Mouse (Mus musculus) spleen, adult 18-20 months (tissue): ENCODE measurements around the gene Ctdnep1.

ENCODE experiments used
- DNase-seq, 2 experiments: peaks; one replicate each; pipeline ENCODE4 v3.0.0; 2022; ENCODE audit warnings: mixed read lengths in 2 of 2

Gene Ctdnep1

DNA sequence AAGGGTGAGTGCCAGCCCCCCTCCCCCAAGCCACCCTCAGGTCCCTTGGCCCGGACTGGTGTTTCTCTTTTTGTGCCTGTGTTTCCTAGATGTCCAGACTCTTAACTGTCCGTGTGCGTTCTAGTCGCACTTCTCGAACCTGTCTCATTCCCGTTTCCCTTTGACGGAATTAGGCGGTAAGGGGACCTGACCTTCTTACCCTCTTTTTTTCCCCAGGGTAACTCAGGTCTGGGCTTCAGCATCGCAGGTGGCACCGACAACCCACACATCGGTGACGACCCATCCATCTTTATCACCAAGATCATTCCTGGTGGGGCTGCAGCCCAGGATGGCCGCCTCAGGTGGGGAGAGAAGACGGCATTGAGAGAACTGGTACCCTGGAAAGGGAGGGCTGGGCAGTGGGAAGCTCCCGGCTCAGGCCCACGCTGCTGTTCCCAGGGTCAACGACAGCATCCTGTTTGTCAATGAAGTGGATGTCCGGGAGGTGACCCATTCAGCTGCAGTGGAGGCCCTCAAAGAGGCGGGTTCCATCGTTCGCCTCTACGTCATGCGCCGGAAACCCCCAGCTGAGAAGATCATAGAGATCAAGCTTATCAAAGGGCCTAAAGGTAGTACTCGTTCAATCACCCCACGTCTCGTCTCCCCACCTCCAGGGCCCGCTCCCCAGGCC is 49.8 kb downstream of the Ctdnep1 start:
- no peak for DNase-seq

- no peak for DNase-seq
Observed at GRCm38 (mm10) chr11:70031321-70031670, 50.3 kb downstream of the Ctdnep1 start.

GRCm38 (mm10) chr11:70038174-70038573 is 57.2 kb downstream of the Ctdnep1 start:
- no peak for DNase-seq

- DNase-seq = no peak
Observed at GRCm38 (mm10) chr11:70039631-70040030, 58.7 kb downstream of the Ctdnep1 start.

- no peak for DNase-seq
Observed at GRCm38 (mm10) chr11:70040184-70040583, 59.2 kb downstream of the Ctdnep1 start.
